Mouse (Mus musculus) cerebellum, adult 8-10 months (tissue): ENCODE measurements at regions not wholly inside any gene's neighbourhood (a gene's known extent, or its start where the extent isn't known, plus 50 kb on each side); places are given as distances from the start of the nearest gene placed in this dataset.

Experiments
- DNase-seq: peaks from one replicate; pipeline ENCODE4 v3.0.0; 2022

DNA sequence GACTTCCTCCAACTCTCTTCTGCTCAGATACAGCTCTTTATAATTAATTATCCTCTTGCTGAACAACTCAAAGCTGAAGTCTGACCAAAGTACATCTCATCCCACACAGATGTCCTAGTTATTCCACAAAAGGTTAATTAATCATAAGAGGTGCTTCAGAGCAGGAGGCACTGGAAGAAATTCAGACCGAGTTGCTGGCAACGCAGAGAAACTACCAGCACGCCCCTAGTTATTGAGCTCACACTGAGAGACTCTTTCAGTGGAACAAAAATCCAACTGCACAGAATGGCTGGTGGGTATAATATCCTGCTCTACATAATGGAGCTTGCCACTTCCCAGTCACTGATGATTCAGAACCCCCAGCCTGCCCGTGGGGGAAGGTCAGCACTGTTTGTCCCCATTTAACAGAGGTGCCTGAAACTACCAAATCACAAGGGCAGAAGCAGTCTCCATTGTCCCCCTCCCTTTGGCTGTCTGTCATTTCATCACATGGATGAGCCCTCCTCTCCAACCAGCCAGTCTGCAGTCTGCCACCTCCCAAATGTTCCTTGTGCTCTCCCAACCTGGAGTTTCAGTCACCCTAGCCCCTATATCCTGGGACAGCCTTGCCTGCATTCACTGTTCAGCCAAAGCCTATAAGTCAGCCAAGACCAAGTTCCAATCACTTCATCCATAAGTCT, 170.3 kb upstream of the Creb1 start:
- DNase-seq: no peak

DNA sequence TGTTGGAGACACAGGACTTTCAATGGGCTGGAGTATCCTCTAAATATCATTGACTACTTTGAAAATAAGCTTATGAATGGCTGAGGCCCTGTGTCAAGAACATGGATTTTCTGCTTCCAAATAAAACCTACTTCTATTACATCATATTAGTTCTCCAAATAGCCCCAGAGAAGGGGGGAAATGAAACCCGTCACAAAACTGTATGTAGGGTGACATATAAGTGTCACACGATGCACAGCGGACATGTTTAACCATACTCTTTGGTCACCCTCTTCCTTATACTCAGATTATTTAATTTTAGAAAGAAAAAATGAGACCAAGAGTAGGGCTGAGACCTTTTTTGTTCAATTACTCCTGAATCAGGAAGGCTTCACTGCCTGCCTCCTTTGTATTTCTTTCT, 189.2 kb upstream of the Creb1 start:
- DNase-seq: no peak

DNA sequence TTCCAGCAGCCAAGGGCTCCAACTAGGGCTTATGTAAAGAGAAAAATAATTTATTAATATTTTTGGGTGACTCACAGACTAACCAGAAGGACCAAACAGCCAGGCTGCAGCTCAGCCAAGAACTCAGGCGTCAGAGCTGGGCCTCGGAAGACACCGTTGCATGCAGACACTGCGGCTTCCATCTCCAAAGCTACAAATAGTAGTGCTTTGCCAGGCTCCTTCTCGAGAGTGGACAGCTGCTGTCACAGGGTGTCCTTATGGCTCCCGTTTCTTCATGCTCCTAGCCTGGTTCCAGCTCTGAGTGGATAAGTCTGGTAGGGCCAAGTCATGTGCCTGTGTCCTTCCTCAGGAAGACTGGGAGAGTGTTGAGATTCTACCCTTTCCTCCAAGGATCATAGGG, 190.8 kb upstream of the Creb1 start:
- peak; percentile 92 for DNase-seq

DNA sequence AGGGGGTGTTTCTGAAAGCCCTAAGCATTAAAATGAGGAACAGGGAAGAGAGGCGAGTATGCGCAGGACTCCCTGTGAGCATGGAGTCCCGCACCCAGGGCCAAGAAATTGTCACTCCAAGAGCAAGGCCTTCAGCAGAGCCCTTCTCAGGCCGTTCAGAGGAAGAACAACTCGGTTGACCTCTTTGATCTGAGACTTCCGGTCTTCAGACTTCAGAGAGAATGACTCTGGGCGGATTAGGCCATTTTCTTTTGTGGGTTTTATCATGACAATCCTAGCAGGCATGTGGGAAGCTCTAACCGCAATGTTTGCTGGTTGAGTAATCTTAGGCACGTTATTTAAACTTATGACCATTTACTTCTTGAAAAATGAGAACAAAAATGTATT, 193.9 kb upstream of the Creb1 start:
- no peak for DNase-seq

GRCm38 (mm10) chr1:64337619-64338574, 194.5 kb upstream of the Creb1 start:
- no peak for DNase-seq

DNA sequence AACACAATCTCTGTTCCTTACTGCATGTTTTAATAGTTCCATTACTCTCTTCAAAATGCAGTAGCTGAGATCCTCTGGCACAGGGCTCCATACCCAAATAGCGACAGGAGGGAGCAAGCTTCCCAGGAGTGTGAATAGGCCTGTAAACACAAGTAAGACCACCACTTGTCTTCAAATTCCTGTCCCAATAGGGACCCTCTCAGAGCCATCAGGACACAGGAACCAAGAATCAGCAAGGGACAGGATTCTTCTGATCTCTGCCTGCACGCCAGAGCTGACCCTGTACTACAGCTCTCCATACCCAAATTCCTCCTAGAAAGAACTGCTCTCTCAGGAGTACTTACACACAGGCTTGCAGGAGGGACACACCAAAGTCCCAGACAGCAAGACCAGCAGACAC, 200.9 kb upstream of the Creb1 start:
- DNase-seq: no peak

DNA sequence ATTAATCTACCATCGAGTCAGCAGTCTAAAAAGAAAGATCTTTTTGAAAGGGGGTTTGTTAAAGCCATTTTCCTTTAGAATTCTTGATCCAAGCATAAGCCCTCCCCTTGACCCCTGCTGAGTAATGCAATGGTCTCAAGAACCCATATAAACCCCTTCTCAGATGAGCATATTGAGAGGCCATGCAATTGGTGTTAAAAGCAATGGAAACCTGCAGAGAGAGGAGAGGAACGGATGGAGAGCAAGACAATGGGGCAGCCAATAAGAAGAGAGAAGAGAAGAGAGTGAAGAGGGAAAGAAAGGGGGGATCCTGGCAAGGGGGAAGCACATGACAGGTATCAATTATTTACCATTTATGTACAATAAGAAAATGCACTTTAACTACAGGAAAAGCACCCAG, 201.7 kb upstream of the Creb1 start:
- DNase-seq: no peak

DNA sequence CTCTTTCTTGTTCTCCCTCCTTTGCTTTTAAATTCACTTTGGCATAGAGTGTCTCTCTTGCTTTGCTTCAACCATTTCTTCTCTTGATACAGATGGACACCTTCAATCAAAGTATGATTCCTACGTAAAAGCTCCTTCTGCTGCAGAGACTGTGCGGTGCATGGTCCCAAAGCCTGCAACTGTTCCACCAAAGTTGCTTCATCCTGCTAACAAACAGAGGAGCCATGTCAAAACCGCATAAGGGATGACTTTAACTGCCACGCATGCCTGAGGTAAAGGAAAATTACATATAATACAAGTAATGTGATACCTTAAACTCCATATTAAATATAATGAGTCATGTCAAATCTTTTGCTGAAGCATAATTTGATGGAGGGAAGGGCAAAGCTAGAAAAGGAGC, 200.1 kb upstream of the Klf7 start:
- DNase-seq: no peak

GRCm38 (mm10) chr1:64319155-64319582, 197.1 kb upstream of the Klf7 start:
- no peak for DNase-seq

- peak; percentile 39 for DNase-seq
These were observed 196.5 kb upstream of the Klf7 start for GRCm38 (mm10) chr1:64318440-64319154.

DNA sequence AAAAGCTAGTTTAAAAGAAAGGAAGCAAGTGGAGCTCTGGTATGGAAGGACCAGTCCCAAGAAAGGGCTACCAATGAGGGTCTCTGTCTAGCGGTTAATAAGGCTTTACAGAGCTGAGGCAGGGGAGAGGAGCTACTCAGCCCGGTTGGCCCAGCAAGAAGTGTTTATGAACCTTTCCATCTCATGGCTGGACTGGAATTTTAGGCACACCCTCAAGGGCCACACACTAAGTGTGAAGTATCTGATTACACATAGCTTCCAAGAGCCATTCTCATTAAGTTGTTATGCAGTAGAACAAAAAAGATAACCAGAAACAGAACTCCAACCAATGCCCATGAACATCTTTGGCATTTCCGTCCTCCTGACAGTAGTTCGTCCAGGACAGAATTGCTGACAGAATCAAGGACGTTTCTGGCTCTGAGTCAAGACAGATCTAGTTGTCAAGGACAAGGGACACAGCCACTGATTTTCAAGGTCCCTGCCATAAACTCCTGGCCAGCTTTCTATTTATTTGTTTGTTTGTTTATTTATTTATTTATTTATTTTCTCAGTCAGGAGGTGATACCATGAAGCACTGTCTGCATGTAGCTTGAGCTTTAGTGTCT, 195.1 kb upstream of the Klf7 start:
- no peak for DNase-seq

DNA sequence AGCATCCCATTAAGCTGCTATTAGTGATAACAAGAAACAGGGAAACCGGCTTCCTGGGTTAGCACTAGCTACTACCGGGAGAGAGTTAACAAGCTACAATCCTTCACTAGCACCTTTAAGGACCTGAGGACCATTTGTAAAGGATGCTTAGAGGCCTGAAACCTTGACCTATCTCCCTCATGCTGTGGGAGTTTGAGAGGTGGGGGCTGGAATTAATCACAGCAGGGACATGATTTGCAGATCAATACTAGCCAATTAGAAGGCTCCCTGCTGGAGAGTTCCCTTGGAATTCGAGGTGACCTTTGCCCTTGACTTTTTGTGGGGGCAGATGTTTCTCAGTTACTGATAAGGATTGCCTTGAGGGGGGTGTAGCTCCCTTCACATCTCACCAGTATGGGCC, 189.3 kb upstream of the Klf7 start:
- DNase-seq: no peak

GRCm38 (mm10) chr1:64308560-64308959, 186.5 kb upstream of the Klf7 start:
- DNase-seq: no peak

- DNase-seq: no peak
These were observed 186.0 kb upstream of the Klf7 start for GRCm38 (mm10) chr1:64308088-64308487.

DNA sequence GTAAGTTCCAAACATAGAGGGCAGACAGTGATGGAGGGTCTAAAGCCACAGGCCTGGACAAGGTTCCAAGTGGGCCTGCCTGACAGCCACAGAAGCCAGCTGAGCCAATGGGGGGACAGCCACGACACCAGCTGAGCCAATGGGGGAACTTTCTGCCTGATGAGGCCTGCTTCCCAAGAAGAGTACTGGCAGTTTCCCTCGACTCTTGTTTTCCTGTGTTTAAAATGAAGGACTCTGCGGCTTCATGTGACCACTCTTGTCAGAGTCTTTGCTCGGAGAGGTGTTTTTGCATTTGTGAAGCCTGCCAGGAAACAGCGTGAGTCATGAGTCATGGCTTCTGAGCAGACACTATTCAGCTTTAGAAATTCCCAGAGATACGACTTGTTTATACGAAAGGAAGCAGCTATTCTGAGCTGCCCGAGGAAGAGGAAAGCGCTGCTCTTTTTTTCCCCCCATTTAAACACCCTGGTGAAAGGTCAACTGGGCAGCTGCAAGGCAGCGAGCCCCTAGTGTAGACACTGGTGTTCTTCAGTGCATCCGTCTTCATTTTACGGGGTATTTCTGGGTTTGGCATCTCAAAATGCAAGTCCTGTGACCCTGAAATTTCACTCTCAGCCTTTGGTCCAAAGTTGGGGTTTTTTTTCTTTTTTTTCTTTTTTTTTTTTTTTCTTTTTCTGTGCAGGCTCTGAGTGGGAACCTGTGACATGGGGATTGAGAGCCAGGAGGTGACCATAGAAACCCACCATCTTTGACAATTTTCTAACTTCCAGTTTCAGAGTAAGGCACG, 183.5 kb upstream of the Klf7 start:
- peak; percentile 75 for DNase-seq

DNA sequence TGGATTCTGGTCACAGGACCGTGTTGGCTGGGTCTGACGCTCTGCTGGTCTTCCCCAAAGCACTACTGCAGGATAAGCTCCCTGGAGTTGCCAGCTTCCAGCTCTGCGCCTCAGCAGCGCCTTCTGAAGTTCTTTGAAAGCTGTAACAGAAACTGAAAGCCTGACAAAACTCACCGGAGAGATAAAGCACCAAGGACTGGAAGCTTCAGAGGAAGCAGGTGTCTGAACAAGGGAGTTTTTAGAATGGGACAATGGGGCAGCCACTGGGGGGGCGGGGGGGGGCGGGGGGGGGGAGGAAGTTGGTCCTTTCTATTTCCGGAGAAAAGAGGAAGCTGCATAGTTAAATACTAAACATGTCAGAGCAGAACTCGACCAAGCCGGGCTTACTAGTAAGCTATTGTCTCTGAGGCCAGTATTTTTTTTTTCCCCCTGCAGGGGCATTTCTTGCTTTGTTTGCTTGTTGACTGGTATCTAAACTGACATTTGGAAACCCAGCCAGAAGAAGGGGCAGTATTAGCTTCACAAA, 180.8 kb upstream of the Klf7 start:
- no peak for DNase-seq

DNA sequence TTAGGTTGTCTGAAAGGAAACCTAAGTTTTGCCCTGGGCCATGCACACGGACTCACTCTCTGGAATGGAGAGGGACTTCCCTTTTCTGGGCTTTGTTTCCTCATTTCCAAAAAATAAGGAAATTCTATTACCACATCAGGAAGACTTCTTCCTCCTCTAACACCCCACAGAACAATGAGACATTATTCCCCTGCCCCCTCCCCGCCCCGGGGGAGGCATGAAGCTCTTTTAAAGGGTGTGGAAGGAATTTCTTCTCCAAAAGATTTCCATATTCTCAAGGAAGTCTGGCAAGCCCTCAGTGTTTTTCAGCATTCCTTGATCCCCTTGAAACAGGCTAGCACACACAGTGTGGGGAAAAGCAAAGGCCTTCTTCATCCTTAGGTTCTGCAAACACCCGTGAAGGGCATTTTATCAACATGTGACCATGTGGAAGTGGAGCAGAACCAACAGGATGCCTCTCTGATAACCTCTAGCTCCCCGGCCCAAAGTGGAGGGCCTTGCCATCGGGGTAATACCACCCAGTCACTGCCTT, 179.5 kb upstream of the Klf7 start:
- DNase-seq: no peak

- DNase-seq: no peak
These were observed 179.0 kb upstream of the Klf7 start for GRCm38 (mm10) chr1:64300951-64301529.

DNA sequence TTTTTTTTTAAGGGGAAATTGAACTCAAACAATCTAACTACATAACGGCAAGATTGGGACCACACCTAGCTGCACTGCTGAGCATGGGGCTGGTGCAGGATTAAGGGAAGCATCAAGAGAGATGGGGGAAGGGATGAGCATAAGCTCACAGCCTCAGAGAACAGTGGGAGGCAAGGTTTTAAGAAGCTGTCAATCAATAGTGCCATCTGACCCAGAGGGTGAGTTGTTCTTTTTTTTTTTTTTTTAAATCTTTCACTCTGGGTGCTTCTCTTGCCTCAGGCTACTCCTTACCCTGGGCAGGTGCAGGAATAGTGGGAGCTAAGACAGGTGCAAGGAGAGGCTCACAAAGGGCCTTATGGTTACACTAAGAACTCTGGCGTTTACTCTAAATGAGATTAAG, 176.9 kb upstream of the Klf7 start:
- DNase-seq: no peak

DNA sequence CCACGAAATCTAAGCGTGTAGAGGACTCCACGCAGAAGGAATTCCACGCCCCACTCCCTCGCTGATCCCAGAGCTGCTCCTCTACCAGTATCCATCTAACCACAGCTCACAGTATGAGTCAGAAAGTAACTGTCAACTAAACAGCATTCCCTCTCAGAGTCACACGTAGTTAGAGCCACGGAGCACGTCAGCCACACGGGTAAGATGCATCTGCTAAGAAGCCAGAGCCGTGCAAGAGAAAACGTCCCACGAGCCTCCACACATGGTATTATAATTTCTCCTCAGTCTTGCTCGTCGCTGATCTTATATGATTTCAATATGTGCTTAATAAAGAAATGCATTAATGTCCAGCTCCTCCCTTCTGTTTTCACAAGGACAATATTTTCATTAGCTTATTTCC, 176.1 kb upstream of the Klf7 start:
- DNase-seq: no peak

DNA sequence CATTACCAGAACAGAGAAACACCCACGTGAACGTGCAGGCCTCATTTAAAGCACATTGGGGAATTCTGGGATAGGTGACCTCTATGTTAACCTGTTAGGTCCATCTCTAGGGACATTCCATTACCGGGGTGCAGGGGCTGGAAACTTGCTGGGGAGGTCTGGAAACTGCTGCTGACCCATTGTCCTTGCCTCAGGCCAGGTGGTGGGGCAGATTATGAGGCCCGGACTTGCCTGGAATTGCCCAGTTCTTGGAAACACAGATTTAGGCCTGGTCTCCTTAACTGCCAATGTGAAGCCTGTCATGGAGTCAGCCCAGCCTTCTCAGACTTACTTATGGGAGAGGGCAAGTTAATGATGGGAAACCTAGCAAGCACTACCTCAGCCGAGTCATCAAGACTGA, 175.3 kb upstream of the Klf7 start:
- no peak for DNase-seq
